Mouse (Mus musculus) olfactory bulb, adult 2 months (tissue): ENCODE results near the gene Ethe1.

Source experiments
- CTCF ChIP-seq: fragments of 200-500 bp; IDR thresholded peaks from 2 replicates; pipeline ENCODE4 v1.5.1; 2012; ENCODE audit warnings: low read depth, mild to moderate bottlenecking, low read length, moderate library complexity; ENCODE audit not compliant: insufficient read depth
- POLR2A ChIP-seq: fragments of 200-500 bp; IDR thresholded peaks from 2 replicates; pipeline ENCODE4 v1.6.1; 2012; ENCODE audit warnings: mild to moderate bottlenecking, low read depth, low read length, moderate library complexity; ENCODE audit not compliant: insufficient read depth

DNA sequence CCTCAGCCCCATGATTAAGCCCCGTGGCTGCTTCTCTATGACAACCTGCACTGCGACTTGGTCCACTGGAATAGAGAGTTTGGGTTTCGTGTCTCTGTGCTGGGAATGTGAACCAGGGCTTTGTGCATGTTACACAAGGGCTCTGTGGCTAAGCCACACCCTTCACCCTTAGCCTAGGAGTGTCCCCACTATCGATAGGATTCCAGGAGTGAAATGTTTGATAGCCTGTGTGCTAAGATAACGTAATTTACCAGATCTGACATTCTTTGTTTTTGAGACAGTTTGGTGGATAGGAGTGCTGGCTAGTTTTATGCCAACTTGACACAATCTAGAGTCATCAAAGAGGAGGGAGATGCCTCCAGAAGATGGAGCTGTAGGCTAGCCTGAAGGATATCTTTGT lies 4.4 kb downstream of the Ethe1 start:
- no peak for TF ChIP-seq CTCF
- no peak for TF ChIP-seq POLR2A
